Mouse (Mus musculus) stomach, embryonic 16.5 days (tissue): ENCODE data around the gene Hdhd5. TPM values are rescaled to one million over a fixed set of nuclear protein-coding genes. Genes with fewer than 3 reads are reported as not detected.

Experiments used
- ATAC-seq: fragments of 200-750 bp; cut with Nextera tagmentation; 2 replicates; pipeline ENCODE4 v1.8.0; 2017; ENCODE audit warnings: moderate number of reproducible peaks, moderate TSS enrichment; ENCODE audit not compliant: insufficient read depth, low FRiP score
- H3K27ac ChIP-seq: fragments of 300-500 bp; sonication (generic); 2 replicates; pipeline ENCODE4 v1.5.1; 2014; ENCODE audit warnings: low read length
- H3K27me3 ChIP-seq: fragments of 300-500 bp; sonication (generic); 2 replicates; pipeline ENCODE4 v1.6.1; 2014; ENCODE audit warnings: low read length, control low read depth, mixed read lengths; ENCODE audit not compliant: control insufficient read depth, insufficient read depth
- H3K36me3 ChIP-seq: fragments of 300-500 bp; sonication (generic); 2 replicates; pipeline ENCODE4 v1.6.1; 2014; ENCODE audit warnings: low read length; ENCODE audit not compliant: control insufficient read depth, insufficient read depth
- H3K4me1 ChIP-seq: fragments of 300-500 bp; sonication (generic); 2 replicates; pipeline ENCODE4 v1.6.1; 2014; ENCODE audit warnings: low read length, control low read depth, mixed read lengths; ENCODE audit not compliant: control insufficient read depth, insufficient read depth
- H3K4me2 ChIP-seq: fragments of 300-500 bp; sonication (generic); 2 replicates; pipeline ENCODE4 v1.6.1; 2014; ENCODE audit warnings: low read depth, low read length, mixed read lengths
- H3K4me3 ChIP-seq: fragments of 300-500 bp; sonication (generic); replicated peaks from 2 replicates; pipeline ENCODE4 v1.5.1; 2014; ENCODE audit warnings: mild to moderate bottlenecking, low read length
- H3K9ac ChIP-seq: fragments of 300-500 bp; sonication (generic); 2 replicates; pipeline ENCODE4 v1.6.1; 2014; ENCODE audit warnings: low read length
- H3K9me3 ChIP-seq: fragments of 300-500 bp; sonication (generic); replicated peaks from 2 replicates; pipeline ENCODE4 v1.6.1; 2016; ENCODE audit warnings: low read length, control low read depth; ENCODE audit not compliant: control insufficient read depth
- WGBS: fragments of 180-500 bp; shearing (Covaris S2); extraction: QIAGEN DNeasy Blood & Tissue Kit; methylation state at CpG from one replicate; pipeline ENCODE4 v1.1.7; 2014; 5-methylcytosine and 5-hydroxymethylcytosine counted together
- polyA plus RNA-seq: library from polyadenylated mRNA; unstranded; fragments of >200 nt; fragmentation: Nextera tagmentation; extraction: Ambion mirVana; gene quantifications from 2 replicates; pipeline ENCODE4 v1.2.1, GENCODE M21; 2015

Gene Hdhd5
- polyA plus RNA-seq, 1 experiment from 2014 or later: 15.9 TPM

GRCm38 (mm10) chr6:120493374-120494181, 37.5 kb downstream of the Hdhd5 start, which contains the start of gene Tmem121b:
Gene Tmem121b, minus strand, starts transcription at chr6:120493807.
- Histone ChIP-seq H3K4me2 (peak within 1 kb of the TSS; percentile 93), H3K9me3 (no peaks in the 10 kb centered on the region), H3K4me3 (peak within 1 kb of the TSS; percentile 50), H3K27me3 (peaks cover 28% of the 10 kb centered on the region), H3K27ac (no peak within 1 kb of the TSS), H3K9ac (peak within 1 kb of the TSS; percentile 69), H3K4me1 (peaks cover 13% of the 10 kb centered on the region), H3K36me3 (no peaks in the 10 kb centered on the region)
- 0% methylated on average over 82 of the region's 84 CpGs for WGBS
- ATAC-seq: peak; percentile 72

DNA sequence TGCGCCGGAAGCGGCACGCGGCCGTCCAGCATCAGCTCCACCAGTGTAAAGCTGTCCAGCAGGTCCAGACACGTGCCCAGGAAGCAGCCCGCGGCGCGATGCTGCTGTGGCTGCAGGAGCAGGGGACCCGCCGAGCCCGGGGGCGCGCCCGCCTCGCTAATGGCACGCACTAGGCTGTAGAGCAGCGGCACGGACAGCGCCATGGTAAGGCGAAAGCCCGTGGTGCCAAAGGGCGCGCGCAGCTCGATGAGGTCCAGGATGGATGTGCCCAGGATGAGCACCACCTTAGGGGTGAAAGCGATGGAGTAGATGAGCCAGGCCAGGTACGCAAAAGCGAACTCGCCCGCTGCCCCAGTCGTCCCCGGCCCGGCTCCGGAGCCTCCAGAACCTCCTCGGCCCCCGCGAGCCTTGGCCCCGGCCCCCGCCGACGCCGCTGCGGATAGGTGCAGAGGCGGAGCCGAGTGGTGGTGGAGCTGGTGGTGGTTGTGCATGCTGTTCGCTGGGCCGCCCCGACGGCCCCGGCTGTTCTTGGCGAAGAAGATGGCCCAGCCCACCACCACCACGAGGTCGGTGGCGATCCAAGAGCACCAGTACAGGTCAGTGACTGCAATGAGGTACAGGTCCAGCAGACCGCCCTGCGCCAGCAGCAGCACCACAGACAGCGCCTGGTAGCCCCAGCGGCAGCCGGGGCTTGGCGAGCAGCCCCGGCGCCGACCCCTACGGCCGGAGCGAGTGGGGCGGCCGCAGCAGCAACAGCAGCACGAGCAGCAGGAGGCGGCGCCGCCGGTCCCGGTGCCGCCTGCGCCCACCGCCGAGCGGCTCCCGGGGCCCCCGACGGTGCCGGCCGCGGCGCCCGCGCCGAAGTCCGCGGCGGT, 38.4 kb downstream of the Hdhd5 start:
- Histone ChIP-seq H3K4me2 (peak overlapping the region; percentile 93), H3K27ac (no peak overlapping the region), H3K27me3 (peaks cover 28% of the 10 kb centered on the region), H3K4me1 (peaks cover 13% of the 10 kb centered on the region), H3K9me3 (no peaks in the 10 kb centered on the region), H3K4me3 (peak overlapping the region; percentile 50), H3K9ac (peak overlapping the region; percentile 69), H3K36me3 (no peaks in the 10 kb centered on the region)
- WGBS: under 1% methylated on average over 95 of the region's 95 CpGs
- peak; percentile 19; the same call in 1 of the 2 replicates for ATAC-seq

DNA sequence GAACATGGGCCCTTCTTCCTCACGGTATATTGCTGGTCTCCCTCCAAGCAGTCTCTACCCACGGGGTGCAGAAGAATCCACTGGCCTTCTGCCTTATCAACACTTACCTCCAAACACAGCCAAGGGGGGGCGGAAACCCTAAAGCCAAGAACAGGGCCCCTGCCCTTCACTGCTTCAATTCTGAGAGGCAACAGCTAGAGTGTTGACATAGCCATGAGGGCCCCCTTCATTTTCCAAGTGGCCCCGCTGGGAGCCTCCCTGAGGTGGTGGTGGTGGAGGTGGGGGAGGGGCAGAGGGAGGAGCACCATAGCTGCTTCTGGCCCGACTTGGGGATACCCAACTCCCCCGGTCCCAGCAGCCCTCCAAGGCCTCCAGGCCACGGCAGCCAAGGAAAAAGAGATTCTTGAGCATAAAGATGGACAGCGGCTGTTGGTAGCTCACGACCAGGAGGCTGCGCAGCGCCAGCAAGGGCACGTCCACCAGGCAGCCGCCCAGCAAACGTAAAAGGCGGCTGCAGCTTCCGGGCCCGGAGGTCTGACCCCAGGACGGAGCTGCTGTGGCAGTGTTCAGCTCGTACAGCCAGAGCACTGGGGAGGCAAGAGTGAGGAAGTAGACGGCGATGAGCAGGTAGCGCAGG, 39.1 kb downstream of the Hdhd5 start:
- Histone ChIP-seq H3K27me3 (peaks cover 28% of the 10 kb centered on the region), H3K27ac (no peak overlapping the region), H3K36me3 (no peaks in the 10 kb centered on the region), H3K4me3 (peak overlapping the region; percentile 50), H3K9ac (no peak overlapping the region), H3K4me2 (peak overlapping the region; percentile 93), H3K4me1 (peaks cover 13% of the 10 kb centered on the region), H3K9me3 (no peaks in the 10 kb centered on the region)
- 9% methylated on average over 22 of the region's 22 CpGs for WGBS
- no peak for ATAC-seq

DNA sequence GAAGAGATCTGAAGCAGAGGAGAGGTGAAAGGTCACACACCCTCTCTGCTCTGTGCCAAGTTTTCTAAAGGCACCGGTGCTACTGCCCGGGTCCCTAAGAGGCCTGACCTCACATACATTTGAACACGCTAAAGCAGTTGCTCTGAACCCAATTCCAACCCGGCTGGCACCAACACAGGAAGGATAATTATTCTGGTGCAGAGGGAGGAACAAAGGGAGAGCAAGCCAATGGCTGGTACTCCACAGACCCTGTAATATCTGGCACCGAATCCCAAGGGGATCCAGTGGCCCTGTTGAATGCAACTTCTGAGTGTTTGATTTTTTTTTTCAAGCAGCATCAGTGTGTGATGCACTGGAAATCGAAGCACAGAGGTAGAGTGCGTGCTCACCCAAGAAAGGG, 40.1 kb downstream of the Hdhd5 start:
- H3K9me3 ChIP-seq: no peaks in the 10 kb centered on the region
- H3K4me1 ChIP-seq: peaks cover 13% of the 10 kb centered on the region
- H3K27ac ChIP-seq: no peak overlapping the region
- no peak overlapping the region for H3K9ac ChIP-seq
- no peaks in the 10 kb centered on the region for H3K36me3 ChIP-seq
- H3K4me2 ChIP-seq: no peak overlapping the region
- ATAC-seq: no peak
- no peak overlapping the region for H3K4me3 ChIP-seq
- H3K27me3 ChIP-seq: peaks cover 28% of the 10 kb centered on the region
- 64% methylated on average over 7 of the region's 7 CpGs for WGBS

DNA sequence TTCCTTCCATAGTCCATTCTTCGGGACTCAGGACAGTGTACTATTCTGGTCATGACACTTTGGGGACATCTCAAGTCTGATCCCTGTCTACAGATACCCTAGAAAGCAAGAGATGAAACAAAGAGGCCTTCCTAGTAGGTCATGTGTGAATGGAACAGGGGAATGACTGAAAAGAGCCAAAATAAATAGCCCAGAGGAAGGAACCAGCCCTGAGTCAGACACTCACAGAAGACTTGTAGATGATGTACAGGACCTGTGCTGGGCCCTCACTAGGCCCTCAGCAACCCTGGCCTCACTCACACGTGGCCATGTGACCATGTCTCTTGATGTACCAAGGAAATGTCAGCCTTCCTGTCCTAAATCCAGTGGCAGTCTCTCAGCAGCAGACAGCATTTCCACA, 41.7 kb downstream of the Hdhd5 start:
- Histone ChIP-seq H3K9me3 (no peaks in the 10 kb centered on the region), H3K9ac (no peak overlapping the region), H3K4me1 (peaks cover 13% of the 10 kb centered on the region), H3K4me2 (no peak overlapping the region), H3K27ac (no peak overlapping the region), H3K4me3 (no peak overlapping the region), H3K36me3 (no peaks in the 10 kb centered on the region), H3K27me3 (peaks cover 27% of the 10 kb centered on the region)
- 68% methylated on average over 2 of the region's 2 CpGs for WGBS
- ATAC-seq: no peak

DNA sequence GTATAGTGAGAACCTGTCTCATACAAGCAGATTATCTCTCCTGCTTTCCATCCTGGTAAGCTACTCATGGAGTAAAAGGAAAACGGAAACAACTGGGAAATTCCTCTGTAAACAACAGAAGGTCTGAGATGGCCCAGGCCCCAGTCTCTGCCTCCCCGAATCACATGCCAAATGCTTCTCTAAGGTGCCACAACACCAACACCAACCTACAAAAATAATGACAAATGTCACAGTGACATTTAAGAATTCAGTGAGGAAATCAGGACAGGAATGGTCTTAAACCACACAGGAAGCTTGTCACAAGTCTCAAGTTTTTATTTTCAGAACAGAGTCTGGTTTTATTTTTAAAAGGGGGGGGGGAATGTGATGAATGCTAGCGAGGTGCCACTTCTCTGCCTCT, 42.5 kb downstream of the Hdhd5 start:
- no peak for ATAC-seq
- no peaks in the 10 kb centered on the region for H3K9me3 ChIP-seq
- H3K27ac ChIP-seq: no peak overlapping the region
- no peak overlapping the region for H3K4me2 ChIP-seq
- WGBS: 55% methylated on average over 3 of the region's 3 CpGs
- H3K27me3 ChIP-seq: peaks cover 24% of the 10 kb centered on the region
- H3K4me1 ChIP-seq: peaks cover 13% of the 10 kb centered on the region
- H3K4me3 ChIP-seq: no peak overlapping the region
- H3K36me3 ChIP-seq: no peaks in the 10 kb centered on the region
- no peak overlapping the region for H3K9ac ChIP-seq

GRCm38 (mm10) chr6:120486051-120486510, 45.0 kb downstream of the Hdhd5 start:
- Histone ChIP-seq H3K27ac (no peak overlapping the region), H3K36me3 (no peaks in the 10 kb centered on the region; the same call in 1 of the 2 replicates), H3K9me3 (no peaks in the 10 kb centered on the region), H3K9ac (no peak overlapping the region), H3K4me3 (no peak overlapping the region), H3K27me3 (no peaks in the 10 kb centered on the region), H3K4me2 (no peak overlapping the region), H3K4me1 (no peaks in the 10 kb centered on the region)
- ATAC-seq: no peak
- 52% methylated on average over 8 of the region's 8 CpGs for WGBS

DNA sequence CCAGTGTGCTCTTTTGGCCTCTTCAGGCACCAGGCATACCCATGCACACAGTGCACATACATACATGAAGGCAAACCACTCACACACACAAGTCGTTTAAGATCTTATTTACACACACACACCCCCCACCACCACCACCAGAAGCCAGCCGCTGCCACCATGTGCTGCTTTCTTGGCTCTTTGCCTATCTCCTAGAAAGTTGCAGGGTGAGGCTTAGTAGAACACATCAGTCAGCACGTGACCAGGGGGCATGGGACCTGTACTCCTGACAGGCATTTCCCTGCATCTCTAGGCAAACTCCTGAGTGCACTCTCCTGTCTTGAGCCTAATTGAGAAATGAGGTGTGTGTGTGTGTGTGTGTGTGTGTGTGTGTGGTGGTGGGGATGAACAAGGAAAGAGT, 46.1 kb downstream of the Hdhd5 start:
- H3K4me1 ChIP-seq: no peaks in the 10 kb centered on the region
- no peak overlapping the region for H3K9ac ChIP-seq
- H3K4me3 ChIP-seq: no peak overlapping the region
- 47% methylated on average over 3 of the region's 3 CpGs for WGBS
- H3K27me3 ChIP-seq: no peaks in the 10 kb centered on the region
- ATAC-seq: peak; percentile 44; the same call in 1 of the 2 replicates
- H3K27ac ChIP-seq: no peak overlapping the region
- H3K36me3 ChIP-seq: no peaks in the 10 kb centered on the region; the same call in 1 of the 2 replicates
- H3K9me3 ChIP-seq: no peaks in the 10 kb centered on the region
- no peak overlapping the region for H3K4me2 ChIP-seq
